ENCODE assay signal across 15 mouse cellular contexts in genomic region chr14:102906286-102906685, GRCm38 (mm10).
DNase-seq lines count a peak whose midpoint lies in the region; ATAC-seq lines count a peak whose summit lies in the region.
"Had no signal": no experiment of that assay in that cellular context is flagged by ENCODE, and none has a peak within 500 bp of the region (broad histone marks: within the 10 kb centered on the region; RNA-seq: fewer than 3 reads in every experiment).

No protein-coding gene starts in this region.

- H3K4me2 ChIP-seq in midbrain, embryonic 11.5 days, result no peak overlapping the region
- H3K4me2 ChIP-seq: midbrain, embryonic 12.5 days; stomach, embryonic 15.5 days had no signal

- no peak overlapping the region for H3K9ac ChIP-seq in midbrain, embryonic 11.5 days (ENCODE audit: low read length)
- H3K9ac ChIP-seq: liver, embryonic 14.5 days; midbrain, embryonic 12.5 days; stomach, embryonic 15.5 days had no signal

- H3K4me3 ChIP-seq in midbrain, embryonic 11.5 days (ENCODE audit: low read depth, low read length), result no peak overlapping the region
- H3K4me3 ChIP-seq: midbrain, embryonic 12.5 days; stomach, embryonic 15.5 days had no signal

- H3K27ac ChIP-seq in midbrain, embryonic 11.5 days (ENCODE audit: low read depth, low read length), result no peak overlapping the region
- H3K27ac ChIP-seq: hindbrain, postnatal 0 days; liver, embryonic 14.5 days; midbrain, embryonic 12.5 days; stomach, embryonic 15.5 days had no signal

- ATAC-seq in CD4-positive, CD25-positive, alpha-beta regulatory T cell, adult 4 months, result no peak
- peak; percentile 37 for ATAC-seq in common myeloid progenitor, adult 5-6 weeks (replicated peaks; ENCODE audit: low read depth, poor library complexity, severe bottlenecking)
- ATAC-seq in midbrain, embryonic 11.5 days (ENCODE audit: low FRiP score), result no peak
- ATAC-seq: activated CD4-positive, CD25-positive, alpha-beta regulatory T cell, adult 4 months; hindbrain, postnatal 0 days had no signal

- 88% methylated on average over 1 of the region's 1 CpGs for WGBS in midbrain, embryonic 11.5 days

- DNase-seq in CD4-positive, CD25-positive, alpha-beta regulatory T cell, adult 2 months (ENCODE audit: low read depth, low spot score), result peak; percentile 7
- DNase-seq in layer of hippocampus, adult 9-11 months, result peak; percentile 69
- no peak for DNase-seq in layer of hippocampus, adult 11-12 months (ENCODE audit: low spot score)
- DNase-seq in spleen, postnatal 36 days (ENCODE audit: low spot score in 2 of 2), result peak; percentile 60 to 61
- DNase-seq in urinary bladder, postnatal 25 days (ENCODE audit: low spot score), result no peak
- DNase-seq in midbrain, embryonic 11.5 days (ENCODE audit: low spot score, missing footprints), result no peak
- DNase-seq: embryo, embryonic 11 days; kidney, postnatal 4 days had no signal

- no peaks in the 10 kb centered on the region for H3K9me3 ChIP-seq in midbrain, embryonic 11.5 days (ENCODE audit: control insufficient read depth, low read length)
- H3K9me3 ChIP-seq: midbrain, embryonic 12.5 days; stomach, embryonic 15.5 days had no signal

- no peaks in the 10 kb centered on the region for H3K36me3 ChIP-seq in midbrain, embryonic 11.5 days (ENCODE audit: control insufficient read depth, insufficient read depth, low read length)
- H3K36me3 ChIP-seq: midbrain, embryonic 12.5 days; stomach, embryonic 15.5 days had no signal

- H3K27me3 ChIP-seq in midbrain, embryonic 11.5 days (ENCODE audit: control insufficient read depth, insufficient read depth, low read length), result no peaks in the 10 kb centered on the region
- H3K27me3 ChIP-seq: midbrain, embryonic 12.5 days; stomach, embryonic 15.5 days had no signal

- H3K4me1 ChIP-seq in midbrain, embryonic 11.5 days (ENCODE audit: control insufficient read depth, insufficient read depth, low read length), result no peaks in the 10 kb centered on the region
- H3K4me1 ChIP-seq: midbrain, embryonic 12.5 days; stomach, embryonic 15.5 days had no signal

Comparison
In these comparisons a context has a peak if more than half of its experiments do, and no peak if none do; other contexts are left out.
1. DNase-seq: peak in CD4-positive, CD25-positive, alpha-beta regulatory T cell, adult 2 months (single experiment), layer of hippocampus, adult 9-11 months (single experiment) and spleen, postnatal 36 days (2 of 2); none in layer of hippocampus, adult 11-12 months (single experiment), urinary bladder, postnatal 25 days (single experiment) and midbrain, embryonic 11.5 days (single experiment).